Mouse (Mus musculus) layer of hippocampus, adult 9-10 months (tissue): ENCODE measurements around the gene Ppp2ca.
"Not testable (repeated sequence)": the region's sequence is repeated elsewhere in the genome, so short reads cannot be mapped to it uniquely, and the experiment has no call there.

ENCODE experiments used
- DNase-seq: peaks from one replicate; pipeline ENCODE4 v3.0.0; 2022; ENCODE audit warnings: low spot score

Gene Ppp2ca

DNA sequence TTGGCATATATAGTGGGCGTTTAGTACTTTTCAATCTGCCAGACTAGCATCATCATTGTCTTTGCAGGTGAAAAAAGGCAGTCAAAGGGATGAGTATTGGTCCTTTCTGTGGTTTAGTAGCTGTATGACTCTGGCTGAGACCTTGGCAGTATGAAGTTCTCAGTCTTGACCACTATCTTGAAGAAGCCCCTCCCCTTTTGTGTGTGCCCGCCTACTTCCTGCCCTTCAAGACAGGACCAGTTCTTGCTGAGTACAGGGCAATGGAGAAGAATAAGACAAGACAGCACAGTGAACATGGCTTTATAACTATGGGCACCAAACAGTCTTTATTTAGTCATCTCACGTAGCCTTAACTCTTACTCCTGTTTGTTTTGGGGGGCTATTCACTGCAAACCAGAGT lies 1.5 kb upstream of the Ppp2ca start:
- no peak for DNase-seq

GRCm38 (mm10) chr11:52097596-52097995 lies 885 bp upstream of the Ppp2ca start:
- no peak for DNase-seq

GRCm38 (mm10) chr11:52099031-52099761 lies 715 bp downstream of the Ppp2ca start:
- DNase-seq: no peak

DNA sequence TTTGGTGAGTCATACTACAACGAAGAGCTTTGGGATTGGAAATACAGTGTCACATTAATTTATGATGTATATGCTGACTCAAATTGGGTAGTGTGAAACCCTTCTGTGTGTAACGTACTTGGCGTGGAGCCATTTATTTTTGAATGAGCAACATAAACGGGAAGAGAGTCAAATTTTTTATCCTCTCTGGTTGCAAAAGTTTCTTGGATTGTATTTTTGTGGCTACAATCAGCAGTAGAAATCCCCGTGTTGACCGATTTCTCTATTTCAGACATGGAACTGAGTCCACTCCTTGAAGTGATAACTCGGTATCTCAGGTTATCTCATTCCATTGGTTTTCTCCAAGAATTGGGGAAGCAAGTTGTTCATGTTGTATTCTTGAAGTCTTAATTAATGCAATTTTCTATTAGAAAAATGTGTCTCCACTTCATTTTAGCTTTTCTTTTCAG lies 1.3 kb downstream of the Ppp2ca start:
- no peak for DNase-seq

- no peak for DNase-seq
Observed at GRCm38 (mm10) chr11:52102977-52103376, 4.5 kb downstream of the Ppp2ca start.

DNA sequence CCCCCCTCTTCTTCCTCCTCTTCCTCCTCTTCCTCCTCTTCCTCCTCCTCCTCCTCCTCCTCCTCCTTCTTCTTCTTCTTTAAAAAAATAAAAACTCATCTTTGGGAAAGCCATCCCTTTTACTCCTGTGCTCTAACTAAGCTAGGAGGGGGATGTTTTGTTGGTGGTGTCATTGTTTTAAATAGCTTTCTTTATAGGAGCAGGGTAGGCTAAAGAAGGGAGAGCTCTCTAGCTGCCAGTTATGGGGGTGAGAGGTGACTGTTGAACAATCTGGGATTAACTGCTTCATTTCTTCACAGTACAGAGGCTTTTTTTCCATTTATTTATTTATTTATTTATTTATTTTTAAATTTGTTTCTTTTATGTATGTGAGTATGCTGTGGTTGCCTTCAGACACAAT lies 7.0 kb downstream of the Ppp2ca start:
- no peak for DNase-seq

DNA sequence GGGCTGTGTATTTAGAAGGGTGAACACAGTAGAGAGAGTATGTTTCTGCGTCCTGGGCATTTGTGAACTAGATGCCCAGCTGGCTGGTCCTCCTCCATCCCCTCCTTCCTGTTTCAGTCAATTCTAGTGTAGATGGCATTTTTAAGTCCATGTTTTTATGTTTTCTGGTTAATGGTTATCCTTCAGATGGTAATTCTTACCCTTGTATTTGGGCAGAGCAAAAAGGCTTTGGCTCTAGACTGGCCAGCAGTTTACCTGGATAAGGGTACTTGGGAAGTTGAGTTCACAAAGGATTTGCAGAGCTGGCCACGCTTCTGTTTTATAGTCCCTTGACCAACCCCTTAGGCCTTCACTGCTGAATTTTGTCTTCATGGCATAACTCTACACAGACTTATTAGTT lies 7.6 kb downstream of the Ppp2ca start:
- DNase-seq: no peak

DNA sequence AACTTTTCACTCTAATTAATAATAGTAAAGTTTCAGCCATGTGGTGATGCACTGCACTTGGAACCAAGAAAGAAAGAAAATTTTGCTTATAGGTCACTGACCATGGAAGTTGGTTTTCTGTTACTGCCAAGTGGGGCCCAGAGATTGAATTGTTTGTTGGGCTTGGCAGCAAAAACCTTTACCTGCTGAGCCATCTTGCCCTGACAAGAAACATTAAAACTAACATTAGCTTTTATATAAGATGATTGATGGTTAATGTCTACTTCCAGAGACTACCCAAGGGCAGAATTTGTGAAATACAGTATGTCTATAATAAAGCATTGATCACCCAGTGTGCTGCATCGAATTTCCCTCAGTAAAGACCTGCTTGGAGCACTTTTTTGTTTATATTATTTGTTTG lies 8.0 kb downstream of the Ppp2ca start:
- DNase-seq: no peak

- no peak for DNase-seq
Observed at GRCm38 (mm10) chr11:52108796-52109195, 10.3 kb downstream of the Ppp2ca start.

DNA sequence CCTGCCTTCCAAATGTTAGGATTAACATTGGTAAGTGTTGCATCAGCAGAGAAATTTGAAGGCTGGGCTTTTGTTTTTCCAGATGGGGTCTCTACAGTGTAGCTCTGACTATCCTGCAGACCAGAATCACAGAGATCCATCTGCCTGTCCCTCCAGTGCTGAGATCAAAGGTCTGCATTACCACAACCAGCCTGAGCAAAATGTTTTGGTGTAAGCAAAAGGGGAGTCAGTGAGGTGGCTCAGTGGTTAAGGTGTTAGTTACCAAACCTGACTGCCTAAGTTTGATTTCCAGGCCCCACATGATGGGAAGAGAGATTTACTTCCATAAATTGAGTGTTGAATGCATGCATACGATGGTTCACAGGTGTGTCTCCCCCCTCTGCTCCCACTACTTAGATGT lies 10.9 kb downstream of the Ppp2ca start:
- no peak for DNase-seq

DNA sequence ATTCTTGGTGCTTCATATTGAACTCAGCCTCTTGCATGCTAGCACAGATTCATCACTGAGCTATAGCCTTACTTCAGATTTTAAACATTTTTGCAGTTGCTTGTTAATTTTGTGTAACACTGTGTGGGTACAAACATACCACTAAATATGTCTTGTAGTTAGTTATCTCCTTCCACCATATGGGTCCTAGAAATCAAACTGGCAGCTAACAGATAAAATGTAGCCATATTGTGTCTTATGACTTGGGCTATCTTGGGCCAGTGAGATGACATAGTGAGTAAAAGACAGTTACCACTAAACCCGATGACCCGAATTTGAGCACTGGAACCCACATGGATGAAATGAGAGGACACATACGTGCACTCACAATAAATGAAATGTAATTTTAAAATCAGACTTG lies 17.0 kb downstream of the Ppp2ca start:
- DNase-seq: no peak

GRCm38 (mm10) chr11:52116117-52116516 lies 17.6 kb downstream of the Ppp2ca start:
- not testable (repeated sequence) for DNase-seq

- no peak for DNase-seq
Observed at GRCm38 (mm10) chr11:52117156-52117555, 18.7 kb downstream of the Ppp2ca start.

- DNase-seq: not testable (repeated sequence)
Observed at GRCm38 (mm10) chr11:52120415-52120814, 21.9 kb downstream of the Ppp2ca start.

DNA sequence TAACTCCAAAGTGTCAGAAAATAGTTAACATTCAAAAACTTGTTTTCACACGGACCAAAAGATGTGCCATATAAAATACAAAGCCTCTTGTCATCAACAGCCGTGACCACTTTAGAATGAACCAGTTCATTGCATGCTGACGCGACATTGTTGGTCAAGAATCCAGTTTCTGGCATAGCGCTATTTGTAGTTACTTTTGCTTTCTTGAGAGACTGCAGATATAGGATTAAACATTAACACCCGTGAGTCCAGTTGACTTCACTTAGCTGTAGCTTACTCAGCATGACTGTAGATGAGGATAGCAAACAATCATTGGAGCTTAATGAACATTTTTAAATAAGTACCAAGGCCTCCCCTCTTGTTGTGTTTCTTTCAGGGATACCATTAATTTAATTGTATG lies 23.6 kb downstream of the Ppp2ca start:
- DNase-seq: no peak

- no peak for DNase-seq
Observed at GRCm38 (mm10) chr11:52124468-52124867, 26.0 kb downstream of the Ppp2ca start.

- DNase-seq: no peak
Observed at GRCm38 (mm10) chr11:52127169-52127568, 28.7 kb downstream of the Ppp2ca start.

DNA sequence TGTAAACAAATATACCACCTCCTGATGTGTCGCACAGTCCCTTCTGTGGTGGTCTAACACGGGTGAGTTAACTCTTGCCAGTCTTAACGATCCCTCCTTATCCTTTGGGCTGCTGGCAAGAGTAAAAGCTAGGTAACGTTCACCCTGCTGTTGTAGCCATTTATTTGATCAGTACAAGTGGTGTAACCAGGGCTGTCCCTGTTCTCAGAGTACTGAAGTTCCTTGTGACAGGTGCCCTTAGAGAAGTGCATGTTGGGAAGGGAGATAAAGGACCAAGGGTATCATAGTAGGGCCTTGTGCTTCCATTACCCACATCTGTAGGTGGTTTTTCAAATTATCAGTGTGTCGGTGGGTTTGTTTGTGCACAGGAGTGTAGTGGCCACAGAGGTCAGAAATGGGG lies 29.3 kb downstream of the Ppp2ca start:
- no peak for DNase-seq

DNA sequence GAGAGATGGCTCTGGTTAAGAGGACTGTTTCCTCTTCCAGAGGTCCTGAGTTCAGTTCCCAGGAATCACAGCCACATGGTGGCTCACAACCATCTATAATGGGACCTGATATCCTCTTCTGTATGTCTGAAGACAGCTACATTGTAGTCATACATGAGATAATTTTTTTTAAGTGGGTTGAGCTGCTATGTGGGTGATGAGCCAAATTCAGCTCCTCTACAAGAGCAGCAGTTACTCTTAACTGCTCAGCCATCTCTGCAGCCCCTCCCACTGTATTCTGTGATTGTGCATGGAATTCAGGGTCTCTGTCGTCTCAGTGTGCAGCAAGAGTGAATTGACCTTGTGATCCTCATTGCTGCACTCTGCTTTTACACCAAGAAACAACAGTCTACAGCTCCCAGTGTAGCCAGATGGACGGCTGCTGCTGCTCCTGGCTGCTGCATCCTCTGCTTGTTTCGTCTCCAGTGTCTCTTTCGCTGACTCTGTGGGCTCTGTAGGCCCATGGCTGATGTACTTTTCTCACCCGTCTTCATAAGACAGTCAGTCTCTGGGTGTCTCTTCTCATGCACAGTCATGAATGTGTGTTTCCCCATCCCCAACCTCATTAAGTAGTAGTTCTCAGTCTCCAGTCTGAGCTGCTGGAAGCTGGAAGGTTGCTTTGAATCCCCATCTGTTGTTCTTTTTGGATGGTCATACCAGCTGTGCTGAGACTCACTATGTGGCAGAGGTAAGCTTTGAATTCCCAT lies 30.0 kb downstream of the Ppp2ca start:
- peak; percentile 22 for DNase-seq

DNA sequence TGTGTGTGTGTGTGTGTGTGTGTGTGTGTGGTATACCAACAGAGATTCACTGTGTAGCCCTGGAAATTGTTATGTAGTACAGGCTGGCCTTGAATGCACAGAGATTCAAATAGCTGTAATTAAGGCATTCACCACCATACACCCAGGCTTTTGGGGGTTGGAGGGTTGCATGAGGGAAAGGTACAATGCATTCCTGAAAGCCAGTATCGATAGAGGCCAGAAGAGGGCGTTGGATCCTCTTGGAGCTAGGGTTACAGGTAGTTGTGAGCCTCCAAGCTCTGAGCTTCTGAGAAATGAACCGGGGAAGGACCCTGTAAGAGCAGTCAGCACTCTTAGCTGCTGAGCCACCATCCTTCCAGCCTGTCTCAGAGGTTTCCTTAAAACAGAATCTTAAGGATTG lies 30.7 kb downstream of the Ppp2ca start:
- DNase-seq: no peak

- peak; percentile 25 for DNase-seq
Observed at GRCm38 (mm10) chr11:52129621-52130450, 31.4 kb downstream of the Ppp2ca start.

DNA sequence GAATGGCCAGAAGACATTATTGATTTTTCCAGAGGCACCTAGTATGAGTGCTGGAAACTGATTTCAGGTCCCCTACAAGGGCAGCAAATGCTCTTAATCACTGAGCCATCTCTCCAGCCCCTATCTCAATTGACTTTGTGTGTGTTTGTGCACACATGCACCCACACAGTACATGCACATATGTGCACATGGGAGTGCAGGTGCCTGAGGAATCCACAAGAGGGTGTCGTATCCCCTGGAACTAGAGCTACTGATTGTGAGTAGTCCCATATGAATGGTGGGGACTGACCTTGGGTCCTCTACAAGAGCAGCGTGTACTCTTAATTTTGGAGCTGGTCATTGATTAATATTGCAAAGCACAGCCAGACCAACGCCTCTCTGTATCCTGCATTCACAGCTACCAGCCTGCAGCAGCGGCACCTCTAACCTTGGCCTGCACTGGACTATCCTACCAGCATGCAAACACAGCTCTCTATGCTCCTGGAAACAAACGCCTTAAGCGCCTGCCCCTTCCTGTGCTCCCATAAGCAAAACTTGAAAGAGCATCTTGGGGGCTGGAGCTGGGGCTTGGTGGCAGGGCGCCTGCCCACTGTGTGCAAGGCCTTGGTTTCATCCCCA lies 32.1 kb downstream of the Ppp2ca start:
- no peak for DNase-seq
